ENCODE assay signal across 9 mouse cellular contexts in genomic region chr19:55909039-55909438, GRCm38 (mm10).
DNase-seq lines count a peak whose midpoint lies in the region; ATAC-seq and TF ChIP-seq lines count a peak whose summit lies in the region.
"Had no signal": no experiment of that assay in that cellular context is flagged by ENCODE, and none has a peak within 500 bp of the region (broad histone marks: within the 10 kb centered on the region; RNA-seq: fewer than 3 reads in every experiment).

No protein-coding gene starts in this region.

- H3K27ac ChIP-seq in neural tube, embryonic 11.5 days (ENCODE audit: low read depth, low read length) = no peak overlapping the region
- no peak overlapping the region for H3K27ac ChIP-seq in liver, embryonic 15.5 days (replicated peaks)
- H3K27ac ChIP-seq in stomach, embryonic 14.5 days (ENCODE audit: low read length) = no peak overlapping the region

- no peaks in the 10 kb centered on the region for H3K9me3 ChIP-seq in neural tube, embryonic 11.5 days (ENCODE audit: control insufficient read depth, low read length)
- H3K9me3 ChIP-seq in liver, embryonic 15.5 days (replicated peaks) = no peaks in the 10 kb centered on the region
- 0 out of 2 replicates have a peak, but pooled peaks cover 4% of the 10 kb centered on the region for H3K9me3 ChIP-seq in stomach, embryonic 14.5 days (ENCODE audit: control insufficient read depth, low read depth, low read length)

- no peak overlapping the region for H3K9ac ChIP-seq in neural tube, embryonic 11.5 days (ENCODE audit: low read length)
- H3K9ac ChIP-seq in liver, embryonic 15.5 days = no peak overlapping the region
- H3K9ac ChIP-seq in stomach, embryonic 14.5 days (replicated peaks; ENCODE audit: low read depth, low read length) = no peak overlapping the region

- WGBS in neural tube, embryonic 11.5 days = 40% methylated on average over 7 of the region's 7 CpGs
- 70% methylated on average over 7 of the region's 7 CpGs for WGBS in liver, embryonic 15.5 days (ENCODE audit: insufficient replicate concordance)
- WGBS in stomach, embryonic 14.5 days = 33% methylated on average over 7 of the region's 7 CpGs

- no peaks in the 10 kb centered on the region for H3K27me3 ChIP-seq in neural tube, embryonic 11.5 days (ENCODE audit: control insufficient read depth, insufficient read depth, low read length)
- no peaks in the 10 kb centered on the region; the same call in 1 of the 2 replicates for H3K27me3 ChIP-seq in liver, embryonic 15.5 days
- H3K27me3 ChIP-seq in stomach, embryonic 14.5 days (ENCODE audit: control insufficient read depth, insufficient read depth, low read length) = no peaks in the 10 kb centered on the region

- H3K4me1 ChIP-seq in neural tube, embryonic 11.5 days (ENCODE audit: control insufficient read depth, insufficient read depth, low read length) = peaks cover 9% of the 10 kb centered on the region
- H3K4me1 ChIP-seq in liver, embryonic 15.5 days (replicated peaks) = peaks cover 9% of the 10 kb centered on the region
- H3K4me1 ChIP-seq in stomach, embryonic 14.5 days (ENCODE audit: control insufficient read depth, insufficient read depth, low read length) = no peaks in the 10 kb centered on the region

- ATAC-seq in neural tube, embryonic 11.5 days (ENCODE audit: insufficient read depth, low FRiP score, low TSS enrichment) = peak; percentile 68
- peak; percentile 56; the same call in 1 of the 2 replicates for ATAC-seq in liver, embryonic 15.5 days (ENCODE audit: insufficient read depth)
- ATAC-seq in stomach, embryonic 14.5 days (ENCODE audit: insufficient number of reproducible peaks, insufficient read depth, low FRiP score, low read depth) = peak; percentile 19; the same call in 1 of the 2 replicates
- ATAC-seq in monocyte, adult 5-6 weeks (replicated peaks; ENCODE audit: insufficient number of reproducible peaks, low FRiP score, low TSS enrichment, poor library complexity, severe bottlenecking) = no peak

- H3K36me3 ChIP-seq in neural tube, embryonic 11.5 days (ENCODE audit: control insufficient read depth, insufficient read depth, low read length) = no peaks in the 10 kb centered on the region
- H3K36me3 ChIP-seq in liver, embryonic 15.5 days (replicated peaks) = peaks cover 9% of the 10 kb centered on the region
- peaks cover 27% of the 10 kb centered on the region for H3K36me3 ChIP-seq in stomach, embryonic 14.5 days (ENCODE audit: control insufficient read depth, insufficient read depth, low read length)

- H3K4me3 ChIP-seq in neural tube, embryonic 11.5 days (ENCODE audit: low read depth, low read length) = no peak overlapping the region
- no peak overlapping the region for H3K4me3 ChIP-seq in liver, embryonic 15.5 days (replicated peaks)
- no peak overlapping the region for H3K4me3 ChIP-seq in stomach, embryonic 14.5 days (ENCODE audit: low read depth, low read length)
- H3K4me3 ChIP-seq: myocyte had no signal

- no peak overlapping the region for H3K4me2 ChIP-seq in neural tube, embryonic 11.5 days (ENCODE audit: low read depth)
- H3K4me2 ChIP-seq in liver, embryonic 15.5 days = no peak overlapping the region
- H3K4me2 ChIP-seq in stomach, embryonic 14.5 days (replicated peaks; ENCODE audit: low read depth, low read length) = no peak overlapping the region

- peak; percentile 50; the same call in 1 of the 2 replicates for TF ChIP-seq CTCF in brain, embryonic 14.5 days (IDR thresholded peaks at IDR 0.05; ENCODE audit: borderline replicate concordance, extremely low read depth, insufficient read depth, insufficient read length)

- DNase-seq in neural tube, embryonic 11.5 days (ENCODE audit: low spot score) = peak; percentile 40
- no peak for DNase-seq in neural tube, embryonic 10.5 days (ENCODE audit: extremely low spot score, low spot score)
- DNase-seq in brain, embryonic 14.5 days (ENCODE audit: low read depth) = peak; percentile 92
- peak; percentile 49 for DNase-seq in induced T-regulatory cell, adult 2 months (ENCODE audit: low read depth)
- no peak for DNase-seq in urinary bladder, adult 18-20 months (ENCODE audit: low spot score in 2 of 2)

- TF ChIP-seq POLR2A in brain, embryonic 14.5 days (IDR thresholded peaks at IDR 0.05; ENCODE audit: borderline replicate concordance, extremely low read depth, insufficient read depth, insufficient read length, poor library complexity, severe bottlenecking) = no peak

Comparison
In these comparisons a context has a peak if more than half of its experiments do, and no peak if none do; other contexts are left out.
1. DNase-seq: peak in neural tube, embryonic 11.5 days (single experiment), brain, embryonic 14.5 days (single experiment) and induced T-regulatory cell, adult 2 months (single experiment); none in neural tube, embryonic 10.5 days (single experiment) and urinary bladder, adult 18-20 months (0 of 2).